Mouse (Mus musculus) stomach, postnatal 0 days (tissue): ENCODE data around the gene Ptpn5. TPM values are rescaled to one million over a fixed set of nuclear protein-coding genes. Genes with fewer than 3 reads are reported as not detected.

ENCODE experiments used
- ATAC-seq: fragments of 200-750 bp; cut with Nextera tagmentation; 2 replicates; pipeline ENCODE4 v1.8.0; 2017; ENCODE audit not compliant: low FRiP score, low TSS enrichment
- DNase-seq: peaks from one replicate; pipeline ENCODE4 v3.0.0-alpha.2; 2016; ENCODE audit warnings: low spot score
- H3K27ac ChIP-seq: fragments of 300-500 bp; sonication (generic); replicated peaks from 2 replicates; pipeline ENCODE4 v1.5.1; 2014; ENCODE audit warnings: mild to moderate bottlenecking, control low read depth
- H3K27me3 ChIP-seq: fragments of 300-500 bp; sonication (generic); 2 replicates; pipeline ENCODE4 v1.6.1; 2014; ENCODE audit warnings: low read length; ENCODE audit not compliant: control insufficient read depth, insufficient read depth
- H3K36me3 ChIP-seq: fragments of 300-500 bp; sonication (generic); 2 replicates; pipeline ENCODE4 v1.6.1; 2014; ENCODE audit warnings: low read length, mixed read lengths; ENCODE audit not compliant: control insufficient read depth, insufficient read depth
- H3K4me1 ChIP-seq: fragments of 300-500 bp; sonication (generic); replicated peaks from 2 replicates; pipeline ENCODE4 v1.6.1; 2014; ENCODE audit warnings: antibody characterized with exemption; ENCODE audit not compliant: control insufficient read depth, insufficient read depth
- H3K4me2 ChIP-seq: fragments of 300-500 bp; sonication (generic); replicated peaks from 2 replicates; pipeline ENCODE4 v1.6.1; 2014; ENCODE audit warnings: low read depth, mild to moderate bottlenecking, control low read depth, moderate library complexity
- H3K4me3 ChIP-seq: fragments of 300-500 bp; sonication (generic); 2 replicates; pipeline ENCODE4 v1.5.1; 2014; ENCODE audit warnings: low read depth, low read length, control low read depth
- H3K9ac ChIP-seq: fragments of 300-500 bp; sonication (generic); 2 replicates; pipeline ENCODE4 v1.6.1; 2014; ENCODE audit warnings: mild to moderate bottlenecking, low read length, control low read depth, mixed read lengths
- H3K9me3 ChIP-seq: fragments of 300-500 bp; sonication (generic); 2 replicates; pipeline ENCODE4 v1.6.1; 2016; ENCODE audit warnings: low read length; ENCODE audit not compliant: control insufficient read depth
- CTCF ChIP-seq: IDR thresholded peaks from 2 replicates; pipeline ENCODE4 v1.5.1; 2016; ENCODE audit warnings: antibody characterized with exemption, low read depth, mild to moderate bottlenecking, moderate library complexity
- EP300 ChIP-seq: optimal IDR thresholded peaks from 2 replicates; pipeline ENCODE3; 2016; ENCODE audit warnings: antibody characterized with exemption
- WGBS: fragments of 180-500 bp; shearing (Covaris S2); extraction: QIAGEN DNeasy Blood & Tissue Kit; methylation state at CpG from one replicate; pipeline ENCODE4 v1.1.7; 2014; 5-methylcytosine and 5-hydroxymethylcytosine counted together
- polyA plus RNA-seq: library from polyadenylated mRNA; unstranded; fragments of >200 nt; fragmentation: Nextera tagmentation; extraction: Ambion mirVana; gene quantifications from 2 replicates; pipeline ENCODE4 v1.2.1, GENCODE M21; 2015

Gene Ptpn5
- polyA plus RNA-seq, 1 experiment from 2014 or later = 0.33 TPM

GRCm38 (mm10) chr7:47054666-47055065, 78.8 kb downstream of the Ptpn5 start:
- Histone ChIP-seq H3K4me1 (peaks cover 6% of the 10 kb centered on the region; the same call in 1 of the 2 replicates), H3K27me3 (no peaks in the 10 kb centered on the region), H3K27ac (no peak overlapping the region), H3K9ac (no peak overlapping the region), H3K4me2 (no peak overlapping the region), H3K9me3 (no peaks in the 10 kb centered on the region), H3K36me3 (no peaks in the 10 kb centered on the region; the same call in 1 of the 2 replicates), H3K4me3 (no peak overlapping the region)
- WGBS = 89% methylated on average over 2 of the region's 2 CpGs
- TF ChIP-seq CTCF (no peak), EP300 (no peak)
- no peak for DNase-seq
- ATAC-seq = no peak

- Histone ChIP-seq H3K4me2 (no peak overlapping the region), H3K9me3 (no peaks in the 10 kb centered on the region), H3K4me1 (peaks cover 6% of the 10 kb centered on the region; the same call in 1 of the 2 replicates), H3K9ac (no peak overlapping the region), H3K4me3 (no peak overlapping the region), H3K27ac (no peak overlapping the region), H3K27me3 (no peaks in the 10 kb centered on the region), H3K36me3 (no peaks in the 10 kb centered on the region; the same call in 1 of the 2 replicates)
- WGBS = 90% methylated on average over 15 of the region's 15 CpGs
- ATAC-seq (no peak), DNase-seq (no peak)
- no peak for TF ChIP-seq EP300
- no peak for TF ChIP-seq CTCF
These were observed 80.2 kb downstream of the Ptpn5 start for GRCm38 (mm10) chr7:47053287-47053686.

- Histone ChIP-seq H3K27me3 (no peaks in the 10 kb centered on the region), H3K4me1 (peaks cover 6% of the 10 kb centered on the region; the same call in 1 of the 2 replicates), H3K36me3 (no peaks in the 10 kb centered on the region; the same call in 1 of the 2 replicates), H3K9ac (peak overlapping the region; percentile 41), H3K27ac (peak overlapping the region; percentile 70), H3K4me3 (peak overlapping the region; percentile 76; the same call in 1 of the 2 replicates), H3K4me2 (peak overlapping the region; percentile 90), H3K9me3 (no peaks in the 10 kb centered on the region)
- DNase-seq = no peak
- TF ChIP-seq CTCF (no peak), EP300 (no peak)
- no peak for ATAC-seq
- 19% methylated on average over 3 of the region's 3 CpGs for WGBS
These were observed 81.2 kb downstream of the Ptpn5 start for GRCm38 (mm10) chr7:47052276-47052675.

- ATAC-seq (no peak), DNase-seq (peak; percentile 38)
These were observed 81.9 kb downstream of the Ptpn5 start for GRCm38 (mm10) chr7:47051404-47052151.

GRCm38 (mm10) chr7:47050766-47051165, 82.7 kb downstream of the Ptpn5 start:
- H3K27ac ChIP-seq = peak overlapping the region; percentile 93
- no peaks in the 10 kb centered on the region for H3K27me3 ChIP-seq
- DNase-seq (no peak), ATAC-seq (peak; percentile 63)
- H3K4me1 ChIP-seq = peaks cover 6% of the 10 kb centered on the region; the same call in 1 of the 2 replicates
- no peaks in the 10 kb centered on the region; the same call in 1 of the 2 replicates for H3K36me3 ChIP-seq
- H3K9me3 ChIP-seq = no peaks in the 10 kb centered on the region
- H3K4me2 ChIP-seq = peak overlapping the region; percentile 90
- peak overlapping the region; percentile 84 for H3K9ac ChIP-seq
- no peak for TF ChIP-seq CTCF
- TF ChIP-seq EP300 = no peak
- under 1% methylated on average over 34 of the region's 34 CpGs for WGBS
- peak overlapping the region; percentile 76 for H3K4me3 ChIP-seq

More at GRCm38 (mm10) chr7:47051404-47052151, 81.9 kb downstream of the Ptpn5 start:
- Histone ChIP-seq H3K36me3 (no peaks in the 10 kb centered on the region; the same call in 1 of the 2 replicates), H3K9ac (peak overlapping the region; percentile 41; the same call in 1 of the 2 replicates), H3K4me1 (peaks cover 6% of the 10 kb centered on the region; the same call in 1 of the 2 replicates), H3K4me2 (peak overlapping the region; percentile 90), H3K4me3 (peak overlapping the region; percentile 76), H3K9me3 (no peaks in the 10 kb centered on the region), H3K27me3 (no peaks in the 10 kb centered on the region), H3K27ac (peak overlapping the region; percentile 93)
- no peak for TF ChIP-seq EP300
- no peak for TF ChIP-seq CTCF
- 6% methylated on average over 2 of the region's 2 CpGs for WGBS

- Histone ChIP-seq H3K9ac (peak within 1 kb of the TSS; percentile 84), H3K27ac (peak within 1 kb of the TSS; percentile 93), H3K4me1 (peaks cover 6% of the 10 kb centered on the region; the same call in 1 of the 2 replicates), H3K4me2 (peak within 1 kb of the TSS; percentile 90), H3K9me3 (no peaks in the 10 kb centered on the region), H3K36me3 (no peaks in the 10 kb centered on the region; the same call in 1 of the 2 replicates), H3K27me3 (no peaks in the 10 kb centered on the region), H3K4me3 (peak within 1 kb of the TSS; percentile 76)
- TF ChIP-seq CTCF (no peak), EP300 (no peak)
- DNase-seq (peak; percentile 96), ATAC-seq (peak; percentile 99)
- WGBS = 0% methylated on average over 30 of the region's 33 CpGs
These were observed 83.1 kb downstream of the Ptpn5 start, which contains the start of gene Tmem86a for GRCm38 (mm10) chr7:47050366-47050765. Tmem86a (plus strand) TSS chr7:47050601.
